9 mouse cellular contexts compared by ENCODE assay signal in the genomic region with DNA sequence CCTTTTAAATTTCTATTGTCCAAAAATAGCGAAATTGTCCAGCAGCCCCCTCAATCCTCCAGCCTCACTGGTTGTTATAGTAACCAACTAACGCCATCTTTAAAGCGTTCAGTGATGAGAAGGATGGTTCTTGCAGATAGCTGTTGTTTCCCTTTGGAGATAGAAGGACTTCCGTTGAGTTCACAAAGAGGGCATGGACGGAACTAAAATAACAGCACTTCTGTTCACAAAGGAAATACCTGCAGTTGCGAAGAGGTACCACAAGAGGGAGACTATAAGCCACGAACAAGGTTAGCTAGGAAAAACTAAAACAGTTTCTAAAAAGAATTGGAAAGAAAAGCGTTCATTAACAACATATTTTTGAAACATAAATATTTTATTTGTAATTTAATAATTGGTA.
DNase-seq lines count a peak whose midpoint lies in the region; ATAC-seq and TF ChIP-seq lines count a peak whose summit lies in the region.
"Had no signal": no experiment of that assay in that cellular context is flagged by ENCODE, and none has a peak within 500 bp of the region (broad histone marks: within the 10 kb centered on the region; RNA-seq: fewer than 3 reads in every experiment).

No protein-coding gene starts in this region.

- H3K4me2 ChIP-seq in embryonic facial prominence, embryonic 11.5 days (ENCODE audit: low read depth, low read length) = no peak overlapping the region
- no peak overlapping the region for H3K4me2 ChIP-seq in kidney, postnatal 0 days (ENCODE audit: low read length)
- no peak overlapping the region for H3K4me2 ChIP-seq in lung, embryonic 14.5 days

- ATAC-seq in embryonic facial prominence, embryonic 11.5 days (replicated peaks; ENCODE audit: insufficient number of reproducible peaks, low FRiP score, low TSS enrichment, low read depth) = no peak
- ATAC-seq in kidney, postnatal 0 days (replicated peaks; ENCODE audit: low FRiP score, low read depth) = no peak
- ATAC-seq in lung, embryonic 14.5 days (ENCODE audit: insufficient read depth) = peak; percentile 53; the same call in 1 of the 2 replicates

- H3K36me3 ChIP-seq in embryonic facial prominence, embryonic 11.5 days (replicated peaks; ENCODE audit: control insufficient read depth, insufficient read depth, low read depth, low read length) = no peaks in the 10 kb centered on the region
- no peaks in the 10 kb centered on the region for H3K36me3 ChIP-seq in kidney, postnatal 0 days (ENCODE audit: insufficient read depth, low read length)
- H3K36me3 ChIP-seq in lung, embryonic 14.5 days (ENCODE audit: insufficient read depth) = no peaks in the 10 kb centered on the region

- H3K9ac ChIP-seq in embryonic facial prominence, embryonic 11.5 days (replicated peaks; ENCODE audit: low read length) = no peak overlapping the region
- no peak overlapping the region for H3K9ac ChIP-seq in kidney, postnatal 0 days (ENCODE audit: low read depth, low read length)
- H3K9ac ChIP-seq in lung, embryonic 14.5 days = no peak overlapping the region

- no peaks in the 10 kb centered on the region for H3K27me3 ChIP-seq in embryonic facial prominence, embryonic 11.5 days (ENCODE audit: control insufficient read depth, insufficient read depth, low read length)
- no peaks in the 10 kb centered on the region for H3K27me3 ChIP-seq in kidney, postnatal 0 days (ENCODE audit: insufficient read depth, low read length)
- H3K27me3 ChIP-seq in lung, embryonic 14.5 days (ENCODE audit: insufficient read depth, low read length) = no peaks in the 10 kb centered on the region

- no peaks in the 10 kb centered on the region for H3K4me1 ChIP-seq in embryonic facial prominence, embryonic 11.5 days (ENCODE audit: control insufficient read depth, insufficient read depth, low read length)
- no peaks in the 10 kb centered on the region for H3K4me1 ChIP-seq in kidney, postnatal 0 days (replicated peaks; ENCODE audit: insufficient read depth, low read length)
- H3K4me1 ChIP-seq in lung, embryonic 14.5 days (ENCODE audit: insufficient read depth) = no peaks in the 10 kb centered on the region

- no peak overlapping the region for H3K27ac ChIP-seq in embryonic facial prominence, embryonic 11.5 days (replicated peaks; ENCODE audit: low read depth, low read length)
- H3K27ac ChIP-seq in kidney, postnatal 0 days = no peak overlapping the region
- no peak overlapping the region for H3K27ac ChIP-seq in lung, embryonic 14.5 days (ENCODE audit: low read depth)

- 32% methylated on average over 8 of the region's 8 CpGs for WGBS in embryonic facial prominence, embryonic 11.5 days
- 27% methylated on average over 8 of the region's 8 CpGs for WGBS in kidney, postnatal 0 days
- 21% methylated on average over 8 of the region's 8 CpGs for WGBS in lung, embryonic 14.5 days

- no peaks in the 10 kb centered on the region for H3K9me3 ChIP-seq in embryonic facial prominence, embryonic 11.5 days (replicated peaks; ENCODE audit: control insufficient read depth, low read length)
- H3K9me3 ChIP-seq in kidney, postnatal 0 days (replicated peaks; ENCODE audit: low read length) = no peaks in the 10 kb centered on the region
- H3K9me3 ChIP-seq in lung, embryonic 14.5 days (ENCODE audit: low read depth, low read length) = no peaks in the 10 kb centered on the region

- DNase-seq in adrenal gland, adult 18-20 months (ENCODE audit: low spot score in 2 of 2) = peak; percentile 36 to 37
- DNase-seq in adrenal gland, postnatal 4 days (ENCODE audit: low spot score in 2 of 2) = no peak
- DNase-seq in urinary bladder, postnatal 25 days (ENCODE audit: low spot score) = peak; percentile 34
- DNase-seq in urinary bladder, postnatal 10 days (ENCODE audit: low spot score) = no peak
- DNase-seq in embryonic facial prominence, embryonic 11.5 days (ENCODE audit: low spot score) = peak; percentile 82
- peak; percentile 76 for DNase-seq in kidney, postnatal 0 days (ENCODE audit: low spot score)
- peak; percentile 88 for DNase-seq in lung, embryonic 14.5 days
- DNase-seq in right cerebral cortex, postnatal 36 days (ENCODE audit: low spot score in 2 of 2) = peak; percentile 28 to 29

- no peak overlapping the region for H3K4me3 ChIP-seq in embryonic facial prominence, embryonic 11.5 days (ENCODE audit: low read depth, low read length)
- no peak overlapping the region for H3K4me3 ChIP-seq in kidney, postnatal 0 days (replicated peaks; ENCODE audit: low read depth, low read length)
- H3K4me3 ChIP-seq in lung, embryonic 14.5 days (ENCODE audit: low read depth, low read length) = no peak overlapping the region
- H3K4me3 ChIP-seq: myocyte had no signal

- TF ChIP-seq CTCF in kidney, postnatal 0 days (IDR thresholded peaks at IDR 0.05; ENCODE audit: low read depth) = peak; percentile 86
- peak; percentile 80 for TF ChIP-seq CTCF in lung, embryonic 14.5 days (IDR thresholded peaks at IDR 0.05; ENCODE audit: low read depth)

Comparison
In these comparisons a context has a peak if more than half of its experiments do, and no peak if none do; other contexts are left out.
1. DNase-seq: peak in adrenal gland, adult 18-20 months (2 of 2), urinary bladder, postnatal 25 days (single experiment), embryonic facial prominence, embryonic 11.5 days (single experiment), kidney, postnatal 0 days (single experiment), lung, embryonic 14.5 days (single experiment) and right cerebral cortex, postnatal 36 days (2 of 2); none in adrenal gland, postnatal 4 days (0 of 2) and urinary bladder, postnatal 10 days (single experiment).